Mouse (Mus musculus) hematopoietic stem cell, adult 5-6 weeks (primary cell): ENCODE results near the gene Tnpo2. TPM values are rescaled to one million over a fixed set of nuclear protein-coding genes. Genes with fewer than 3 reads are reported as not detected.
A peak's percentile ranks its signal among the peaks of the same experiment; 100 is the strongest.

Source experiments
- ATAC-seq, 2 experiments: fragments of 125-278 bp in 1 of 2; replicated peaks in 1 of 2; 2 replicates each; pipeline ENCODE4 v1.8.0; 2016 to 2017; ENCODE audit warnings: inconsistent platforms in 2 of 2, mild to moderate bottlenecking in 2 of 2, moderate number of reproducible peaks in 2 of 2, low read depth in 1 of 2, moderate TSS enrichment in 1 of 2; ENCODE audit not compliant: low FRiP score in 2 of 2, poor library complexity in 2 of 2, severe bottlenecking in 2 of 2, insufficient read depth in 1 of 2, low TSS enrichment in 1 of 2
- total RNA-seq: library from RNA; stranded (forward); fragments of 172-1452, 232-1000 nt; gene quantifications from 2 replicates; pipeline ENCODE4 v1.2.3, GENCODE M21; 2017

Gene Tnpo2
- total RNA-seq, 1 experiment from 2014 or later: 23.0 TPM

DNA sequence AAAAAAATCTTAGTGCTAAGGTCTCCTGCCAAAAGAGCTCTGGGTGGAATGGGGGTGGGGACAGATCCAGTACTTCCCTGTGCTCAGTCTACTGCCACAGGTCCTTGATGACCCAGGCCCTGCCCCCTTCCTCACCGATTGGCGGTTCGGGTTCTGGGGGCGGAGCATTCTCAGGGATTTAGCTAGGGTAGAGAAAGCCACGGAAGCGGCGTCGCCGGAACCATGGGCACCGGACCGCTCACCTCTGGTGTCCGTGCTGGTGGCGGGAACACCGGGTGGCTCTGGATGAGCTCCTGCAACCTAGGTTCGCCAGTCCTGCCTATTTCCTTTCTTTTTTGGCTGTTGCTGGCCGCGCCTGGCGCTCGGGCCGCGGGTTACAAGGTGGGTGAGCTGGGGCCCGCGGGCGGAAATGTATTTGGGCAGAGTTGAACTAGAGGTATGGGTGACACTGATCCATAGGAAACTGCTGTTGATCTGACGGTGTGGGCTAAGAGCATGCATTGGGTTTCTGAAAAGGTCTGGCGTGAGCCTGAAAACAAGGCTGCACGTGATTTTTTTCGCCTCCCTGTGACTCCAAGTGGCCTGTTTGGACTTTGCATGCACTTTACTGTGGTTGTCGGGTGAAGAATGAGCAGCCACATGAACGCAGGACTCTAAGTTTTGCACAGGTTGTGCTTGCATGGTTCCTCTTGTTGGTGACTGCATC, 46.5 kb downstream of the Tnpo2 start, which contains the start of gene Man2b1:
TSS of gene Man2b1 (plus strand) at position 163 of the 706 bp plus-strand sequence.
- ATAC-seq: peak; percentile 74 to 78

GRCm38 (mm10) chr8:85084633-85085032, 47.9 kb downstream of the Tnpo2 start:
- peak in 1 of 2 experiments; percentile 14; a peak in 1 of 4 replicates for ATAC-seq

DNA sequence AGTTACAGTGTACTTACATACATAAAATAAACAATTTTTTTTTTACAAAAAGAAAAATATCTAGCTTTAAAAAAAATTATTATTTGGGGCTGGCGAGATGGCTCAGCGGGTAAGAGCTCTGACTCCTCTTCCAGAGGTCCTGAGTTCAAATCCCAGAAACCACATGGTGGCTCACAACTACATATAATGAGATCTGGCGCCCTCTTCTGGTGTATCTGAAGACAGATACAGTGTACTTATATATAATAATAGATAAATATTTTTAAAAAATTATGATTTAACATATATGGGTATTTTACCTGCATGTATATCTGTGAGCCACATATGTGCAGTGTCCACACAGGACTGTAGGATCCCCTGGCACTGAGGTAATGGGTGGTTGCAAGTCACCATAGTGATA, 49.5 kb downstream of the Tnpo2 start:
- no peak for ATAC-seq

- no peak for ATAC-seq
Observed at GRCm38 (mm10) chr8:85088771-85089170, 52.1 kb downstream of the Tnpo2 start.

- ATAC-seq: no peak
Observed at GRCm38 (mm10) chr8:85090856-85091255, 54.1 kb downstream of the Tnpo2 start.

GRCm38 (mm10) chr8:85091526-85092090, 54.9 kb downstream of the Tnpo2 start:
- ATAC-seq: no peak

DNA sequence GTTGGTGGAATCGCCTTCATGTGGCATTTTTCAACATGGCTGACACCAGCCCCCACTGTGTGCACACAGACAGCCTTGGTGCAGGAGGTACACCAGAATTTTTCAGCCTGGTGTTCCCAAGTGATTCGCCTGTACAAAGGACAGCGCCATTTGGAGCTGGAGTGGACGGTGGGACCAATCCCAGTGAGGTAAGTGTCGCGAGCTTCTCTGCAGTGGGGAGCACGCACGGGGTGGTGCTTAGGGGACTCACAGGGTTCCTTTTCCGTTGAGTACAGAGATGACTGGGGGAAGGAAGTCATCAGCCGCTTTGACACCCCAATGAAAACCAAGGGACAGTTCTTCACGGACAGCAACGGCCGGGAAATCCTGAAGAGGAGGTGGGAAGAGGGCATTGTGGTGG, 58.3 kb downstream of the Tnpo2 start:
- ATAC-seq: no peak

DNA sequence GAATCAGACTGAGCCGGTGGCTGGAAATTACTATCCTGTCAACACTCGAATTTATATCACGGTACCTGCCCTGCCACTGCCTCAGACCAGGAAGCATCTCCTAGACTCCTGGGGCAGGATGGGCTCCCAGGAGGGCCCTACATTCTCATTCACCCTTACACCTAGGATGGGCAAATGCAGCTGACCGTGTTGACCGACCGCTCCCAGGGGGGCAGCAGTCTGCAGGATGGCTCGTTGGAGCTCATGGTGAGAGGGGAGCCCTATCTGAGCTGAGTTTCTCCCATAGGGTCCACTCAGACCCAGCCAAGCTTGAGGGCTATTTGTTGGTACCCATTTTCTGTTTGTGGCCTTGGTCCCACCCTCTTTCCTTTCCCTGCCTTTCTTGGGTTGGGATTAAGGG, 58.9 kb downstream of the Tnpo2 start:
- ATAC-seq: no peak

DNA sequence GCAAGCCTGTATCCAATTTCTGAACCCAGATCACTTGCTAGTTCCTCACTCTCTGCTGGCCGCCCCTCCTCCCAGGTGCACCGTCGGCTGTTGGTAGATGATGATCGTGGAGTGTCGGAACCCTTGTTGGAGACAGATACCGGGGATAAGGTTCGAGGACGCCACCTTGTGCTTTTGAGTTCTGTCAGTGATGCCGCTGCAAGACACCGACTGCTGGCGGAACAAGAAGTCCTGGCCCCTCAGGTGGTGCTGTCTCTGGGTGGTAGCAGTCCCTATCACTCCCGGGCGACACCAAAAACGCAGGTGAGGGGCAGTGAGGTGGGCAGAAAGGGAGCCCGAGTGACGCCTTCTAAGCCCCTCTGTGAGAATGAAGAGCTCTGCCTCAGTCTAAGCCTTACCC, 59.5 kb downstream of the Tnpo2 start:
- no peak for ATAC-seq

- no peak for ATAC-seq
Observed at GRCm38 (mm10) chr8:85096850-85097249, 60.1 kb downstream of the Tnpo2 start.

DNA sequence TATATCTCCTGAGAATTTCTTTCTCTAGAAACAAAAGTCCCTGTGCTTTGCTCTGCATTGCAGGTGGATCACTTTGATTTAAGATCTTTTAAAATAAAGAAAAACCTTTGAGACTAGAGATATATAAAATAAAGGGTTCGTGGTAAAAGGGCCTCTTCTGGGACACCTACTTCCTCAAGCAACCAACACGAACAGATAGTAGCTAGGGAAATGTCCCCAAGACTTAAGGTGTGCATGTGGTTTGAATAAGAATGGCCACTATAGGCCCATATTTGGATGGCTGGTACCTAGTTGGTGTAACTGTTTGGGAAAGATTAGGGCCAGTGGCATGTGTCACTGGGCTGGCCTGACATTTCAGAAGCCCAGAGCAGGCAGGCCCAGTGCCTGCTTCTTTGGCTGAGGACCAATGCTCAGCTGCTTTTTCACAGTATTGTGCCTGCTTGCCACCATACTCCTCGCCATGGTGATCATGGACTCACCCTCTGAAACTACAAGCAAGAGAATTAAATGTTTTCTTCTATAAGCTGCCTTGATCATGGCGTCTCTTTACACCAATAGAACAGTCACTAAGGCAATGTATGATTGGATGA, 63.5 kb downstream of the Tnpo2 start:
- no peak for ATAC-seq

Other genes with a start within 250 kb of the Tnpo2 start
- 21.5 and 26.3 TPM in 2 replicates for gene Nfix, start 236.6 kb upstream of the Tnpo2 start, total RNA-seq
- gene Dand5, start 214.1 kb upstream of the Tnpo2 start, total RNA-seq: 3.8 and 7.4 TPM in 2 replicates
- gene Gadd45gip1, start 205.4 kb upstream of the Tnpo2 start, total RNA-seq: 29.8 and 38.8 TPM in 2 replicates
- gene Rad23a, start 196.2 kb upstream of the Tnpo2 start, total RNA-seq: 27.4 and 32.7 TPM in 2 replicates
- gene Calr, start 190.0 kb upstream of the Tnpo2 start, total RNA-seq: 1,472 and 1,879 TPM in 2 replicates
- gene Farsa, start 179.9 kb upstream of the Tnpo2 start, total RNA-seq: 108 and 126 TPM in 2 replicates
- 93.5 and 127 TPM in 2 replicates for gene Syce2, start 164.8 kb upstream of the Tnpo2 start, total RNA-seq
- gene Gcdh, start 143.0 kb upstream of the Tnpo2 start, total RNA-seq: 29.5 and 37.4 TPM in 2 replicates
- 4.1 and 30.6 TPM in 2 replicates for gene Klf1, start 135.0 kb upstream of the Tnpo2 start, total RNA-seq
- gene Dnase2a, start 128.4 kb upstream of the Tnpo2 start, total RNA-seq: 27.8 and 50.0 TPM in 2 replicates
- gene Mast1, start 99.6 kb upstream of the Tnpo2 start, total RNA-seq: 0.10 TPM in 1 of 2 replicates, not detected in the other
- not detected in 2 replicates for gene Rtbdn, start 89.9 kb upstream of the Tnpo2 start, total RNA-seq
- not detected in 2 replicates for gene Gm49661, start 67.5 kb upstream of the Tnpo2 start, total RNA-seq
- 469 and 528 TPM in 2 replicates for gene Prdx2, start 67.3 kb upstream of the Tnpo2 start, total RNA-seq
- 59.7 and 112 TPM in 2 replicates for gene Rnaseh2a, start 67.1 kb upstream of the Tnpo2 start, total RNA-seq
- 208 and 220 TPM in 2 replicates for gene Junb, start 58.2 kb upstream of the Tnpo2 start, total RNA-seq
- 17.9 and 18.5 TPM in 2 replicates for gene Hook2, start 46.3 kb upstream of the Tnpo2 start, total RNA-seq
- gene Best2, start 22.4 kb upstream of the Tnpo2 start, total RNA-seq: not detected in 2 replicates
- 34.1 and 49.6 TPM in 2 replicates for gene Asna1, start 11.6 kb upstream of the Tnpo2 start, total RNA-seq
- 219 and 245 TPM in 2 replicates for gene Trir, start 10.1 kb upstream of the Tnpo2 start, total RNA-seq
- gene Fbxw9, start 23.1 kb downstream of the Tnpo2 start, total RNA-seq: 6.1 and 7.1 TPM in 2 replicates
- not detected in 2 replicates for gene Gm5741, start 31.1 kb downstream of the Tnpo2 start, total RNA-seq
- 15.5 and 22.7 TPM in 2 replicates for gene Dhps, start 34.8 kb downstream of the Tnpo2 start, total RNA-seq
- 37.1 and 51.9 TPM in 2 replicates for gene Wdr83os, start 43.8 kb downstream of the Tnpo2 start, total RNA-seq
- gene Wdr83, start 44.4 kb downstream of the Tnpo2 start, total RNA-seq: 17.3 and 17.6 TPM in 2 replicates
- gene Man2b1, start 46.4 kb downstream of the Tnpo2 start, total RNA-seq: 46.2 and 55.0 TPM in 2 replicates
- gene Zfp791, start 86.2 kb downstream of the Tnpo2 start, total RNA-seq: not detected in 2 replicates
- gene Cks1brt, start 115.0 kb downstream of the Tnpo2 start, total RNA-seq: not detected in 2 replicates
- not detected in 2 replicates for gene Olfr371, start 189.1 kb downstream of the Tnpo2 start, total RNA-seq